Mouse (Mus musculus) urinary bladder, postnatal 14 days (tissue): ENCODE data around the gene Ano6.

Experiments
- DNase-seq: peaks from one replicate; pipeline ENCODE4 v3.0.0; 2021; ENCODE audit warnings: low spot score

Gene Ano6

GRCm38 (mm10) chr15:95856684-95857595 is 66.3 kb downstream of the Ano6 start:
- no peak for DNase-seq

GRCm38 (mm10) chr15:95858876-95859655 is 68.4 kb downstream of the Ano6 start:
- peak; percentile 32 for DNase-seq

- DNase-seq: no peak
Observed at GRCm38 (mm10) chr15:95863865-95864660, 73.4 kb downstream of the Ano6 start.

- no peak for DNase-seq
Observed at GRCm38 (mm10) chr15:95865311-95866100, 74.9 kb downstream of the Ano6 start.

GRCm38 (mm10) chr15:95868172-95868571 is 77.5 kb downstream of the Ano6 start:
- no peak for DNase-seq

- no peak for DNase-seq
Observed at GRCm38 (mm10) chr15:95869611-95870010, 79.0 kb downstream of the Ano6 start.

- DNase-seq: no peak
Observed at GRCm38 (mm10) chr15:95871631-95872030, 81.0 kb downstream of the Ano6 start.

- no peak for DNase-seq
Observed at GRCm38 (mm10) chr15:95872447-95872846, 81.8 kb downstream of the Ano6 start.

GRCm38 (mm10) chr15:95873276-95873675 is 82.6 kb downstream of the Ano6 start:
- no peak for DNase-seq

GRCm38 (mm10) chr15:95874216-95874615 is 83.6 kb downstream of the Ano6 start:
- DNase-seq: no peak

- no peak for DNase-seq
Observed at GRCm38 (mm10) chr15:95874726-95875125, 84.1 kb downstream of the Ano6 start.

- DNase-seq: no peak
Observed at GRCm38 (mm10) chr15:95875898-95876297, 85.3 kb downstream of the Ano6 start.

GRCm38 (mm10) chr15:95880616-95881151 is 90.0 kb downstream of the Ano6 start:
- no peak for DNase-seq

- no peak for DNase-seq
Observed at GRCm38 (mm10) chr15:95882436-95882835, 91.8 kb downstream of the Ano6 start.

GRCm38 (mm10) chr15:95883559-95883958 is 92.9 kb downstream of the Ano6 start:
- DNase-seq: no peak

- DNase-seq: peak; percentile 29
Observed at GRCm38 (mm10) chr15:95884658-95885620, 94.3 kb downstream of the Ano6 start.

GRCm38 (mm10) chr15:95885953-95886820 is 95.5 kb downstream of the Ano6 start:
- no peak for DNase-seq

- peak; percentile 31 for DNase-seq
Observed at GRCm38 (mm10) chr15:95887365-95887764, 96.7 kb downstream of the Ano6 start.

- no peak for DNase-seq
Observed at GRCm38 (mm10) chr15:95888556-95888955, 97.9 kb downstream of the Ano6 start.
